Mouse (Mus musculus): Measurements from ENCODE around the gene Fam187a.

- TF ChIP-seq CTCF (IDR thresholded peaks at IDR 0.05; ENCODE audit: low read depth) (no peak), EP300 (IDR thresholded peaks at IDR 0.05; ENCODE audit: low read depth) (no peak)
These were observed 30.4 kb downstream of the Fam187a start for GRCm38 (mm10) chr11:102915380-102915779.

Measured in liver, postnatal 0 days (tissue).